Mouse (Mus musculus): ENCODE measurements around the gene Pck1. TPM values are rescaled to one million over a fixed set of nuclear protein-coding genes. Genes with fewer than 3 reads are reported as not detected.

Pck1 gene
- 108 and 111 TPM in 2 replicates for polyA plus RNA-seq (2012; rRNA removed; ENCODE audit: low replicate concordance)

DNA sequence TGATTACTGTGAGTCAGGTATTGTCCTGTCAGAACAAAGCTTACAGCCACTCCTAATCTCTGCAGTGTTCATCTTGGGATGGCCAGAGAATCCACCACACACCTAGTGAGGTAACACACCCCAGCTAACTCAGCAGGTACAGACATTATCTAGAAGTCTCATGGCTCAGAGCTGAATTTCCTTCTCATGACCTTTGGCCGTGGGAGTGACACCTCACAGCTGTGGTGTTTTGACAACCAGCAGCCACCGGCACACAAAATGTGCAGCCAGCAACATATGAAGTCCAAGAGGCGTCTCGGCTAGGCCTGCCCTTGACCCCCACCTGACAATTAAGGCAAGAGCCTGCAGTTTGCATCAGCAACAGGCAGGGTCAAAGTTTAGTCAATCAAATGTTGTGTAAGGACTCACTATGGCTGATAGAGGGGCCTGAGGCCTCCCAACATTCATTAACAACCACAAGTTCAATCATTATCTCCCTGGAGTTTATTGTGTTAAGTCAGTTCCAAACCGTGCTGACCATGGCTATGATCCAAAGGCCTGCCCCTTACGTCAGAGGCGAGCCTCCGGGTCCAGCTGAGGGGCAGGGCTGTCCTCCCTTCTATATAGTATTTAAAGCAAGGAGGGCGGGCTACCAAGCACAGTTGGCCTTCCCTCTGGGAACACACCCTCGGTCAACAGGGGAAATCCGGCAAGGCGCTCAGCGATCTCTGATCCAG, at the start of gene Pck1:
Gene Pck1, plus strand, starts transcription at position 613 of the 716 bp plus-strand sequence.

DNA sequence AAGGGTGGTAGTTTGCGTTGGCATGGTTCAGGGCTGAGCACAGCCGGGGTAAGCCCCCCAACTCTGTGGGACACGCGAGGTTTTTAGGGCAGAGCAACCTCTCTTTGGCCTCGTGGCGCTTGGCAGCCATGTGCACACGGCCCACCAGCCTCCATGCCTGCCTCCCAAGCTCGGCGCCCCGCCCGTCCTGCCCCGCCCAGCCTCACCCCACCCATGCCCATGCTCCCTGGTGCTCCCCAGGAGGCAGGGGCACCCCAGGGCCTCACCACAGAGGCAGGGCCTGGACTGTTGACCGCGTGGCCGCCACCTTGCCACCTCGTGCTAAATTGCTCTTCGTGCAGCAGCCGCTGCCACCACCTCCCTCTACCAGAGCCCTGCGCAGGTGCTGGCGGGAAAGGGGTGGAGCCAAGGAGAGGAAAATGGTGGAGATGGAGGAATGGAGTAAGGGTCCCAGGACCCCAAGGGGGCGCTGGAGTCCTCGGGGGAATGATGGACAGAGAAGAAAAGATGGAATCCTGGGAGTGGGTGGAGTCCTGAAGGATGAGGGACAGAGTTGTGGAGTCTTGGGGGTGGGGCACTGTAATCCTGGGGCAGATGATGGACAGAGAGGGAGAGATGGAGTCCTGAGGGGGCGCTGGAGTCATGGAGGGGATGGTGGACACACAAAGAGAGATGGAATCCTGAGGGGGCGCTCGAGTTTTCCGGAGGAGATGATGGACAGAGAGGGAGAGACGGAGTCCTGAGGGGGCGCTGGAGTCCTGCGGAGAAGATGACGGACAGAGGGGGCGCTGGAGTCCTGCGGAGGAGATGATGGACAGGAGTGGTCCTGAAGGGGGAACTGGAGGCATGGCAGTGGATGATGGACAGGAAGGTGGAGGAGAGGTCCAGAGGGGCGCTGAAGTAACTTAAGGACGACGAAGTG, 33.6 kb upstream of the Pck1 start, which contains the start of gene Ctcfl:
Gene Ctcfl, minus strand, starts transcription at position 503 of the 922 bp plus-strand sequence.

Other genes with a start within 250 kb of the Pck1 start
- gene Bmp7, start 212.7 kb upstream of the Pck1 start, polyA plus RNA-seq (2012; rRNA removed; ENCODE audit: low replicate concordance): 7.5 and 12.0 TPM in 2 replicates
- gene Spo11, start 175.3 kb upstream of the Pck1 start, polyA plus RNA-seq (2012; rRNA removed; ENCODE audit: low replicate concordance): 0.48 and 0.59 TPM in 2 replicates
- 53.9 and 63.6 TPM in 2 replicates for gene Rae1, start 152.9 kb upstream of the Pck1 start, polyA plus RNA-seq (2012; rRNA removed; ENCODE audit: low replicate concordance)
- gene Rbm38, start 132.6 kb upstream of the Pck1 start, polyA plus RNA-seq (2012; rRNA removed; ENCODE audit: low replicate concordance): 380 and 570 TPM in 2 replicates
- 0.04 TPM in 1 of 2 replicates, not detected in the other for gene Ctcfl, start 33.5 kb upstream of the Pck1 start, polyA plus RNA-seq (2012; rRNA removed; ENCODE audit: low replicate concordance)
- 18.4 and 22.2 TPM in 2 replicates for gene Zbp1, start 65.9 kb downstream of the Pck1 start, polyA plus RNA-seq (2012; rRNA removed; ENCODE audit: low replicate concordance)
- gene Pmepa1, start 123.5 kb downstream of the Pck1 start, polyA plus RNA-seq (2012; rRNA removed; ENCODE audit: low replicate concordance): 74.8 and 185 TPM in 2 replicates